Mouse (Mus musculus): ENCODE data around the gene Slc25a35. TPM values are rescaled to one million over a fixed set of nuclear protein-coding genes. Genes with fewer than 3 reads are reported as not detected.

Gene Slc25a35
- total and polyA plus RNA-seq, 3 experiments: 0.83 to 1.6 TPM; not detected in 1

GRCm38 (mm10) chr11:68975085-68975484, 7.2 kb downstream of the Slc25a35 start, which contains the start of gene Rangrf:
Gene Rangrf, minus strand, starts transcription at chr11:68975185.
- in situ Hi-C loops (cut with MboI; ENCODE audit: low pct_ligation_motif_present, low pct_unique_long_range_greater_than_20kb, low sequenced_read_pairs): no loop called here
- Histone ChIP-seq H3K36me3 (replicated peaks in 1 of 2; ENCODE audit: control insufficient read depth in 1 of 2, insufficient read depth in 1 of 2, low read length in 1 of 2) (peaks cover 0 to 16% of the 10 kb centered on the region in 2 experiments), H3K4me3 (replicated peaks in 1 of 3; ENCODE audit: low read depth in 2 of 3, low read length in 2 of 3, poor library complexity in 1 of 3) (no peak within 1 kb of the TSS), H3K79me2 (replicated peaks; ENCODE audit: control insufficient read depth, extremely low read depth, insufficient read depth, poor library complexity, severe bottlenecking) (no peaks in the 10 kb centered on the region), H3K27ac (ENCODE audit: insufficient read depth, low read depth) (no peak within 1 kb of the TSS), H3K4me2 (ENCODE audit: insufficient read depth, low read depth, poor library complexity, severe bottlenecking) (peak within 1 kb of the TSS; percentile 75), H3K4me1 (ENCODE audit: control insufficient read depth in 1 of 2, insufficient read depth in 2 of 2) (peaks cover 4 to 30% of the 10 kb centered on the region in 2 experiments), H3K9ac (ENCODE audit: insufficient read depth, low read depth) (no peak within 1 kb of the TSS), H3K9me3 (replicated peaks; ENCODE audit: low read length) (no peaks in the 10 kb centered on the region), H3K27me3 (replicated peaks) (peaks cover 7% of the 10 kb centered on the region)
- no peak for DNase-seq (ENCODE audit: extremely low read depth)
- TF ChIP-seq NELFE (IDR thresholded peaks at IDR 0.05; ENCODE audit: low read depth, low read length) (no peak), USF1 (IDR thresholded peaks at IDR 0.05; ENCODE audit: low read depth, low read length) (no peak), POLR2A (IDR thresholded peaks at IDR 0.05; ENCODE audit: low read depth, low read length) (no peak), IRF4 (IDR thresholded peaks at IDR 0.05; ENCODE audit: low read depth, low read length) (no peak), JUND (conservative IDR thresholded peaks at IDR 0.05; ENCODE audit: low read depth, low read length) (no peak), POLR2AphosphoS2 (IDR thresholded peaks at IDR 0.05; ENCODE audit: low read depth, low read length) (no peak), CHD2 (IDR thresholded peaks at IDR 0.05; ENCODE audit: low read length) (no peak), ZMIZ1 (IDR thresholded peaks at IDR 0.05; ENCODE audit: low read depth, low read length) (no peak), JUN (IDR thresholded peaks at IDR 0.05; ENCODE audit: insufficient read depth, low read depth, low read length) (no peak), MAX (IDR thresholded peaks at IDR 0.05; ENCODE audit: low read length) (no peak), ZC3H11A (IDR thresholded peaks at IDR 0.05; ENCODE audit: low read depth, low read length) (no peak), CTCF (conservative IDR thresholded peaks at IDR 0.05 in 1 of 2, IDR thresholded peaks at IDR 0.05 in 1 of 2; ENCODE audit: low read depth in 2 of 2, low read length in 2 of 2) (no peak), ETS1 (conservative IDR thresholded peaks at IDR 0.05; ENCODE audit: low read depth, low read length) (no peak), ZNF384 (IDR thresholded peaks at IDR 0.05; ENCODE audit: low read depth, low read length) (no peak), PAX5 (IDR thresholded peaks at IDR 0.05; ENCODE audit: low read length) (no peak), ELF1 (IDR thresholded peaks at IDR 0.05; ENCODE audit: low read depth, low read length) (no peak), SMC3 (IDR thresholded peaks at IDR 0.05; ENCODE audit: low read depth, low read length) (no peak), TCF12 (IDR thresholded peaks at IDR 0.05; ENCODE audit: low read depth, low read length) (no peak), MAFK (IDR thresholded peaks at IDR 0.05; ENCODE audit: insufficient replicate concordance, low read length) (no peak), RAD21 (IDR thresholded peaks at IDR 0.05; ENCODE audit: low read depth, low read length) (no peak)
- dilution Hi-C loops (cut with MboI; ENCODE audit: extremely low pct_ligation_motif_present, extremely low pct_unique_long_range_greater_than_20kb, low sequenced_read_pairs): no loop called here

GRCm38 (mm10) chr11:68975601-68976000, 7.7 kb downstream of the Slc25a35 start:
- no peak for DNase-seq (ENCODE audit: extremely low read depth)
- Histone ChIP-seq H3K79me2 (replicated peaks; ENCODE audit: control insufficient read depth, extremely low read depth, insufficient read depth, poor library complexity, severe bottlenecking) (no peaks in the 10 kb centered on the region), H3K4me1 (ENCODE audit: control insufficient read depth in 1 of 2, insufficient read depth in 2 of 2) (peaks cover 4 to 30% of the 10 kb centered on the region in 2 experiments), H3K4me2 (ENCODE audit: insufficient read depth, low read depth, poor library complexity, severe bottlenecking) (no peak overlapping the region), H3K36me3 (replicated peaks in 1 of 2; ENCODE audit: control insufficient read depth in 1 of 2, insufficient read depth in 1 of 2, low read length in 1 of 2) (peaks cover 0 to 13% of the 10 kb centered on the region in 2 experiments), H3K9ac (ENCODE audit: insufficient read depth, low read depth) (no peak overlapping the region), H3K4me3 (replicated peaks in 1 of 3; ENCODE audit: low read depth in 2 of 3, low read length in 2 of 3, poor library complexity in 1 of 3) (no peak overlapping the region), H3K27me3 (replicated peaks) (peaks cover 7% of the 10 kb centered on the region), H3K9me3 (replicated peaks; ENCODE audit: low read length) (no peaks in the 10 kb centered on the region), H3K27ac (ENCODE audit: insufficient read depth, low read depth) (no peak overlapping the region)
- dilution Hi-C loops (cut with MboI; ENCODE audit: extremely low pct_ligation_motif_present, extremely low pct_unique_long_range_greater_than_20kb, low sequenced_read_pairs): no loop called here
- TF ChIP-seq PAX5 (IDR thresholded peaks at IDR 0.05; ENCODE audit: low read length) (no peak), UBTF (IDR thresholded peaks at IDR 0.05; ENCODE audit: low read depth, low read length) (no peak), SIN3A (IDR thresholded peaks at IDR 0.05; ENCODE audit: low read length) (no peak), TBP (conservative IDR thresholded peaks at IDR 0.05; ENCODE audit: low read depth, low read length) (no peak), MAX (IDR thresholded peaks at IDR 0.05; ENCODE audit: low read length) (no peak), ZC3H11A (IDR thresholded peaks at IDR 0.05; ENCODE audit: low read depth, low read length) (no peak), POLR2AphosphoS2 (IDR thresholded peaks at IDR 0.05; ENCODE audit: low read depth, low read length) (no peak), RCOR1 (conservative IDR thresholded peaks at IDR 0.05; ENCODE audit: low read depth, low read length) (no peak), TCF12 (IDR thresholded peaks at IDR 0.05; ENCODE audit: low read depth, low read length) (no peak), EP300 (IDR thresholded peaks at IDR 0.05; ENCODE audit: low read length) (no peak), GABPA (IDR thresholded peaks at IDR 0.05; ENCODE audit: insufficient replicate concordance, low read depth, low read length) (no peak), USF1 (IDR thresholded peaks at IDR 0.05; ENCODE audit: low read depth, low read length) (no peak), ZKSCAN1 (IDR thresholded peaks at IDR 0.05; ENCODE audit: borderline replicate concordance, low read depth, low read length) (no peak), MEF2A (IDR thresholded peaks at IDR 0.05; ENCODE audit: borderline replicate concordance, low read depth, low read length) (no peak), CHD2 (IDR thresholded peaks at IDR 0.05; ENCODE audit: low read length) (no peak), JUND (conservative IDR thresholded peaks at IDR 0.05; ENCODE audit: low read depth, low read length) (no peak), ZMIZ1 (IDR thresholded peaks at IDR 0.05; ENCODE audit: low read depth, low read length) (no peak), NRF1 (IDR thresholded peaks at IDR 0.05; ENCODE audit: low read depth, low read length) (no peak), MAZ (IDR thresholded peaks at IDR 0.05; ENCODE audit: low read depth, low read length) (no peak), IRF4 (IDR thresholded peaks at IDR 0.05; ENCODE audit: low read depth, low read length) (no peak)
- in situ Hi-C loops (cut with MboI; ENCODE audit: low pct_ligation_motif_present, low pct_unique_long_range_greater_than_20kb, low sequenced_read_pairs): no loop called here
